Mouse (Mus musculus) adipocyte (in vitro differentiated cells): ENCODE measurements around the gene Cyct.

Experiments
- DNase-seq: peaks from one replicate; pipeline ENCODE4 v3.0.0-alpha.2; 2016; ENCODE audit warnings: low spot score

The Cyct gene

DNA sequence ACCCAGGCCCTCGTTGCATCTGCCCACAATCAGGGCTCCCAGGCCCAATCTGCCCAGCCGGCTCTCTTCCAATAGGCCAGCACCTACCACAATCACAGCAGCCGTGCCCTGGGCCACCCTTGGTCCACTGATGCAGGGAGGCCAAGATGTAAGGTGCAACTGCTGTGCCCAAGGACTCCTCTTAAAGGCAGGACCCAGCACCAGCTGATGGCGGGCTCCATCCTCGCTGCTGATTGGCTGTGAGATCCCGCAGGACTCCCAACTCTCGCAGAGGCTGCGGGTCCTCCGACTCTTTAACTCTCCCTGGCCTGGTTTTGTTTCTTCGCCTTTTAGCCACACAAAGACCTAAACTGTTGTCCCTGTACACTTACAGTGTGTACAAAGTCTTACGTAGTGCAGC, at the start of gene Cyct:
TSS of gene Cyct (minus strand) at position 225 of the 400 bp plus-strand sequence.
- no peak for DNase-seq

DNA sequence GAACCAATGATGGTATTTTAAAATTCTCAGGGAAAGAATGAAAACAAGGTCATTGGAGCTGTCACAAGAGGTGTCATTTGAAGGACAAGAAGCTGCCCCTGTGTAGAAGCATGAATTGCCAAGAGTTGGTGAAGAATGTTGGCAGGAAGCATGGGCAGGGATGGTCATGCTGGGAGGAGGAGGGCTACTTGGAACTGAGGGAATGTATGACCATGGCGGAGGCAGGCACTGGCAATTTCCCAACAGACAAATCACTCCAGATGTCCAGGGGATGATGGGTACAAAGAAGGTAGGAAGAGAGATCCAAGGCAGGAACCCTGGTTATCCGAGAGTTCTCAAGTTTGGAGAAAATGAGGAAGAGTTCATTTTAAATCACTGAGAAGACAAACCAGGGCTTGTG, 49.7 kb upstream of the Cyct start:
- DNase-seq, result no peak

DNA sequence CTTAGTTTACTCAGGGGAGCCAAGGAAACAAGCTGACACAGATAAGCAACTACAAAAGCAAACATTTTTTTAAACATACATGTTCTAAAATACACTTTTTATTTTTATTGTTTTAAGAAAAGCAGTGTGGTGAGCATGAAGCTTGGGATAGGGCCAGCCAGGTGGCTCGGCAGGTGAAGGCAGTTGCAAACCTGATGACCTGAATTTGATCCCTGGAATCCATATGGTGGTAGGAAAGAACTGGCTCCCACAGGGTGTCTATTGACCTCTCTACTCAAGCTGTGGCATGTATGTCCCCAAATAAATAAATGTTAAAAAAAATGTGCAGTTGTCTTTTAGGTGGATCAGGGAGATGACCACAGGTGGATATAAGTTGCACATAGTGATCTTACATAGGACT, 49.3 kb upstream of the Cyct start:
- no peak for DNase-seq

DNA sequence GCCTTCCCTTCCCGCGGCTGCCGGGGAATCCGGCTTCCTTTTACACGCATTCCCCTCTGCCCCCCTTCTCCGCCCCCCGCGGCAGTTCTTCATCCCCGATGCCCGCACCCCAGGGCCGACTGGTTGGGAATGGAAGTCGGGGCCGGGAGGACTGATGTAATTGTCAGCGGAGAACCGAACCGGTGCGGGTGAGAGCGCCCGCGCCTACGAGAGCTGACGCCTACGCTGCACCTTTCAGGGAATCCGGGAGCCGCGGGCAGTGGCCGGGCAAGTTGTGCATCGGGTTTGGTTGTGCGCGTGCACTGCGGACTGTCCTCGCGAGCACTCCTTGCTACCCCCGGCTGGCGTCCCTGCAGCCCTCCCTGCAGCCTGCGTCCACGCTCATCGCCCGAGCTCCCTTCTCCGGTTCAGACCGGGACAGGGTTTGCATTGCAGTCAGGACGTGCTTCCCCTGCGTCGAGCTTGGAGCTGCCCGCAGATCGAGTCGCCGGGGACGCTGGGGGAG, 46.7 kb upstream of the Cyct start:
- DNase-seq, result no peak

DNA sequence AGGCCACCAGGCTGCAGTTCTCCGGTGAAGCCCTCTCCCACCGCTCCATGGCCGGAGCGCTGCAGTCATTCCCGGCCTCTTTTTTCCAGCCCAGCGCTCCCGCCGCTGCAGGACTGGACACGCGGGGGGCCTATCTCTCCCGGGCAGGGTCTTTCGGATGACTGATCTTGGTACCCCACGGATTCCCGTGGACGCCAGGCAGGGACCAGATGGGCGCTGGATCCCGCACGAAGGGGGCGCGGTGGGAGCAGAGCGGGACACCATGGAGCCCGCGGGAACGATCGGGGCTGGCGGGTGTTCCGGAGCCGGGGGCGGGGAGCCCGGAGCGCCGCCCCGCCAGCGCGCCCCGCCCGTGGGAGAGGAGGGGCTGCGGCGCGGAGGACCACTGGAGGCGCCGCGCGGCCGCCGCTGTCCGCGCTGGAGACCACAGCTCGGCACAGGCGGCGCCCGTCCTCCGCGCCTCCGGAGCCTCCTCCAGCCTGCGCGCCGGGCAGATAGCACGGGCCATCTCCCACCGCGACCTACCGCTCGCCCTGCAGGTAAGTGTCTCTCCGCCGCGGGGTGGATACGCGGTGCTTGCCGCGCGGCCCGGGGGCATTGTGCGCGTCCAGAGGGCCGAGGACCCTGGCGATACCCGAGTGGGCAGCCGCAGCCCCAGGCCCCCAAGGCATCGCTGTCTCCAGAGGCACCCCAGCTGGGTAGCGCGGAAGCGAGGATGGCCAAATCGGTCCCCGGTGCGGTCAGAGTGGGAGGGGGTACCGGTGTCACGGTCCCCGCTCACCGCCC, 46.1 kb upstream of the Cyct start, which contains the start of gene Osbpl6:
TSS of gene Osbpl6 (plus strand) at position 358 of the 786 bp plus-strand sequence.
- no peak for DNase-seq

DNA sequence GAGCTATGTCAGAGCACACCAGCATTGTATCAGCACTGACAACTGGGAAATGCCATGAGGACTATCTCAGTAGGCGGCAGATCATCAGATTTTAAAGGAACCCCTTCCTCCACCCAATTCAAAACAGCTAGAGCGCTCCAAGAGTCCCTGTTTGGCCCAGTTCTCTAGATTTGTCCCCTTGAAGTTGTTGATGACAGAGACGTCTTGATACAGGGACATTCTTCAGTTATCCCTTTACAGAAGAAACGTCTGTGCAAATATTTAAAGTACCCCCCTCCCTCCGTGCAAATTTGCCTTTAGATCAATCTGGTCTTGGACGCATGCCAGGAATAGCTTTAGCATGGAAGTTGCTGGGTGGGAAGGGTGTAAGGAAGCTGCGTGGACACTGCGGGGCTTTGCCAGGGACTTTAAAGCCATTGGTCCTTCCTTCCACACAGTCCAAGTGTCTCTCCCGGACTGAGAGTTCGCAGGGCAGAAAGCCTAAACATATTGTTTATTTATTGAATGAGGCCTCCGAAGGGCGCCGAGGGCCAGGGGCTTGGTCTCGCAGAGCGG, 45.4 kb upstream of the Cyct start:
- no peak for DNase-seq

DNA sequence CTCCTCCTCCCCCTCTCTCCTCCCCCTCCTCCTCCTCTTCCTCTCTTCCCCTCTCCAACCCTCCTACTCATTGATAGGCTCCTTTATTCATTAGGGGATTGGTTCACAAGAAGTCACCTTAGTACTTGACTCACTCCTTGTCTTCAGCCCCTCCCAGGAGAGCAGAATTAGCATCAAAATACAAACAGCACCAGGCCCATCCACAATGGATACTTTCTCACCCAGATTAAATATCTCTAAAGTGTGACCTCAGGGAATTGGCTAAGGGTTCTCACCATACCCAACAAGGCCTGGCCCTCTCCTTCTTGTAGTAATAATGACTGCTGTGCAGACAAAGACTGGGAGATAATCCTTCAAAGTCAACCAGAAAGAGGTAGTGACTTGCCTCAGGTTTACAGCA, 39.9 kb upstream of the Cyct start:
- DNase-seq, result no peak

DNA sequence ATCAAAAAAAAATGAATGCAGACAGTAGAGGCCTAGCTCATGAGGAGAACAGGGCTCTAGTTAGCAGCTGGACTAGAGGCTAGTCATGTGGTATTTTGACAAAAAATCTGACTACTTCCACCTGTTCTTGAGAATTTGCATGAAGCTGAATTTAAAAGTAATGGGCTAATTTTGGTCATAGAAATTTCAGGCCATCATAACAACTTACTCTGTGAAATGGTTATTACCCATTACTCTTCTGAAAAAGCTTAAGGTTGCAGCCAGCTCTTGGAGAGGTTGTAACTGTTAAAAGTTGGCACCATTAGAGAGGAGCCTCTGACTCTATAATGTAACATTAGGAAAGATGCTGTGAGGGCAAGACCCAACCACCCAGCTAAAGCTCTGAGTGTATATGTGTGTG, 26.3 kb upstream of the Cyct start:
- DNase-seq, result no peak

DNA sequence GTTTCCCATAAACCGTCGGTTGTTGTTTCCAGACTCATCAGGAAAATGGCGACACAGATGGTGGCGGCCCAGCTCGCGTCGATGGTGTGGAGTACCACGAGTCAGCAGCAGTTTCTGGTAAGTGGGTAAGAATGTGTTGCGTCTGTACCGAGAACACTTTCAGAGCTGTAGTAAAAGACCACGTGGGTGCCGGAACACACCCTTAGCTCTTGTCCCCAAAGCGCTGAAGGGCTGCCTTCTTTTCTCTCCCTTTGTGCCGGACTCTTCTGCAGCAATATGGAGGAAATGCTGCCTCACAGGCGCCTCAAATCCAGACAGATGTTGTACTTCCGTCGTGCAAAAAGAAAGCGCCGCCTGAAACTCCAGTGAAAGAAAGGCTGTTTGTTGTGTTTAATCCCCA, 18.4 kb upstream of the Cyct start:
- DNase-seq, result no peak

DNA sequence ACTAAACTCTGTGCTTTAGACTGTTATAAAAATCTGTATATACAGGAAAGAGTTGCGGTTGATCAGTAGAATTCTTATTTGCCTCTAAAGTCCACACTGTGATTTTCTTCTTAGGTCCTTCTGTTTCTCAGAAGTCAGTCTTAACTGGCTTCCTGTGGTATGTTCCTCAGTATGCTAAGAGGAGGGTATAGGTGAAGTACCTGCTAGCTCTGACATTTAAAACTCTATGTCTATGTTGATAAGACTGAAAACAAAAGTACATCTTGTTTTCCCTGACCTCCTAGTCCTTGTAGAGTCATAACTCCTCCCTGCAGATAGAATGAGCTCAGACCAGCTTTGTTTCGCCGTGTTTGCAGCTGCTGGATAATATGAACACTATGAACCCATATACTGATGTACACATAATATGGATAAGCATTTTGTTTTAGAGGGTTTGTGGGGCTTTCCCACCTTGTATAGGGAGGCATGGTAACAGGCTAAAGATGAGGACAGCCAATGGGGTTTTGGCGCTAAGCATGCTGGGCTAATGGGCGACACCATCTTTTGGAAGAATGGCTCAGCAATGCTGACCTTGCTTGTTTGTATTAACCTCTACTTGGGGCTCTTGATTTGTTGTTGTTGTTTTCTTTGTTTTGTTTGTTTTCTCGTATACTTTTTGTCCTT, 14.4 kb upstream of the Cyct start:
- no peak for DNase-seq

DNA sequence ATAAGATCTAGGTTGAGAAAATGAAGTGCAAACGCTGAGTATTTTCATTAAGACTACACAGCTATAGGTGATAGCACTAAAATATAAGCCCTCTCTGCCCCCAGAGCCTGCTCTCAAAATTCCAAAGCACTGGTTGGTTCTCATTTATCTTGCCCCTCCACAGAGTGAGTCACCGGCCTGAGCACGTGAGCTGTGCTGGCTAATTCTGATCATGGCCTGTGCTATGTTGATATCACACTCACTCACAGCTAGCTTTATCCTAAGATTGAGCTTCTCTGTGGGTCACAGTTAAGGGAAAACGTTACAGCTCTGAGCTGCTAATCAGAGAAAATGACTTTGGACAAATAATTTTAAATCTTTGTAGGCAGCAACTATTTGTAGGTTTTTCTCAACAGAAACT, 12.0 kb upstream of the Cyct start:
- no peak for DNase-seq

DNA sequence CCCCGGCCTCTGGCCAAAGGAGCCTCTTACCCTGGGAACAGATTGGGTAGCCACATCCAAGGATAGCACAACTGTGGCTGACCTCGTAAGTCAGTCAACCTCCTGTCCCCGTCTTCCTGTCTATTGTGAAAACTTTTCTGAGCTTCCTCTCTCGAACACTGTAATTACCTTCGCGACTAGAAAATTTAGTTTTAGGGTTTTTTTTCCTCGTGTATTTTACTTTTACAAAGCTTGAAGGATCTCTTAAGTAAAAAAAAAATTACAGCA, 10.3 kb upstream of the Cyct start:
- no peak for DNase-seq

DNA sequence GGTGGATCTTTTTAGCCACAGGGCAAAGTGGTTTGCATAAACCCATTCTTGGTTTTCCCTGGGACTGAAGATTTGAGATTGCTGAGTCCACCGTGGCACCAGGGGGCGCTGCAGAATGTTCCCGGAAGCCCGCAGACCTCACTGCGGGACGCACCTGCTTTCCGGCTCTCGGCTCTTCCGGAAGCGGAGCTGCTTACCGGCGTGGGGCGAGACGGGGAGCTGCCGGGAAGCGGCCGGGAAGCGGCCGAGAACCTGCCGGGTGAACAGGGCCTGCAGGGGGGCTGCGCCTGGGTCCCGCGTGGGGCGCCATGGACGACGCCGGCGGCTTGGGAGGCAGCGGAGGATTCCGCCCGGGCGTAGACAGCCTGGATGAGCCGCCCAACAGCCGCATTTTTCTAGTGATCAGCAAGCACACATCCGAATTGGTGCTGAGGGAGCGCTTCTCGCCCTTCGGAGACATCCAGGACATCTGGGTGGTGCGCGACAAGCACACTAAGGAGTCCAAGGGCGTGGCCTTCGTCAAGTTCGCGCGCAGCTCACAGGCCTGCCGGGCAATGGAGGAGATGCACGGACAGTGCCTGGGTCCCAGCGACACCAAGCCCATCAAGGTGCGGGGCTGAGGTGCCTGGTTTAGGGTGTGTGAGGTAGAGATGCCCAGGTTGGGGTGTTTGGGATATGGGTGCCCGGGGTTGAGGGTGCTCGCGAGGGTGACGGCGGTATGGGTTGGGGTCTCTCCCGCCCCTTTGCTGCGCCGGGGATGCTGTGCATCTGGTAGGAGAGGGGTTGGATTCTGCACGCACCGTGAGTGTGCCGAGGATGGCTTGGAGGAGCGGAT, 9.8 kb upstream of the Cyct start, which contains the start of gene Rbm45:
TSS of gene Rbm45 (plus strand) at position 164 of the 835 bp plus-strand sequence.
- peak; percentile 89 for DNase-seq

DNA sequence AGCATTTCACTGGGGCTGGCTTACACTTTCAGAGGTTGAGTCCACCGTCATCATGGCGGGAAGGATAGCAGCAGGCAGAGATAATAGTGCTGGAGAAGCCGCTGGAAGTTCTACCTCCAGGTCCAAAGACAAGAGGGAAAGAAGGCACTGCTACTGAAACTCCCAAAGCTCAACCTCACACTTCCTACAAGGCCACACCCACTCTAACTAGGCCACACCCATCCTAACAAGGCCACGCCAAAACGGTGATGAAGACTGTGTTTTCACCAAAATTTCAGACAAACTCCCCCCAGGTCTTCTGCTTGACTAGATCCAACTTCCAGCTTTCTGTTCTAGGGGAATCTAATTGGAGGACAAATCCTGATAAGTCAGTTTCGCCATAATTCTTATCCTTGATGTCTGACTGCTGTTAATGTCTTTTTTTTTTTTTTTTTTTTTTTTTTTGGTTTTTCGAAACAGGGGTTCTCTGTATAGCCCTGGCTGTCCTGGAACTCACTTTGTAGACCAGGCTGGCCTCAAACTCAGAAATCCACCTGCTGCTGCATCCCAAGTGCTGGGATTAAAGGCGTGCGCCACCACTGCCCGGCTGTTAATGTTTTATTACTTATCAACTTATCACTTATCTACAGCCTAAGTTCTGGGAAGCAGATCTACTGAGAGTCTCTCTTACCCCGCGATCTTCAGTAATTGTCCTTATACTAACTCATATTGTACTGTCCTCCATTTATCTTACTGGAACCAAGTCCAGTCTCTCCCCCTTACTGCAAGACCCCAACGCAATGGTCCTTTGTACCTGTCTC, 8.8 kb upstream of the Cyct start:
- no peak for DNase-seq

DNA sequence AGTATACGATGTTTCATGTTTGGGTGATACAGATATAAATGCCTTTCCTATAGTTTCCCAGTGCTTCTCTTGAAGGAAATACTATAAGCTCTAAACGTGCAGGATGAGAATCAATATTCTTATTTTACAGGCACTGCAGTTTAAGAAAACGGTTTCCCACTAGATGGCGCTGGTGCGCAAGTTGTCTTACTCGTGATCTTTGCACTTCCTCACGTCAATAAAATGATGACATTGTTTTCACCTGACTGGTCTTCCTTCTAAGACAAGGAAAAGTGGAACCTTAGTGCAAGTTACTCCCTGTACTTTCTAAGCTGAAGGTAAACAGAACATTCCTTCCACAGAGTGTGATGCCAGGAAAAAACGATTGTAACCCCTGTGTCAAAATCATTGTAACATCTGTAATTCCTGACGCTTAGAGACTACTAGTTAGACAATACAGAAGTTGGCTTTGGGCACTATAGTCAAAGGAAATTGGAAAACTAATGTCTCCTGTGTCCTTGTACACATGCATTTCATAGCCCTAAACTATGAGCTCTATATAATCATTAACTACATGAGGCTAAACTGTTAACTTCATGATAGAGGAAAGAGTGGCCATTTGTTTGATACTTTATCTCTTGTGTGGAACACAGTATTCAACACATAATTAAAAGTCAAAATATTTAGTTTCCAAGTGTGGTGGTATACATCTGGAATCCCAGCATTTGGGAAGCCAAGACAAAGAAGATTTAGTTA, 7.1 kb upstream of the Cyct start:
- DNase-seq, result peak; percentile 90

DNA sequence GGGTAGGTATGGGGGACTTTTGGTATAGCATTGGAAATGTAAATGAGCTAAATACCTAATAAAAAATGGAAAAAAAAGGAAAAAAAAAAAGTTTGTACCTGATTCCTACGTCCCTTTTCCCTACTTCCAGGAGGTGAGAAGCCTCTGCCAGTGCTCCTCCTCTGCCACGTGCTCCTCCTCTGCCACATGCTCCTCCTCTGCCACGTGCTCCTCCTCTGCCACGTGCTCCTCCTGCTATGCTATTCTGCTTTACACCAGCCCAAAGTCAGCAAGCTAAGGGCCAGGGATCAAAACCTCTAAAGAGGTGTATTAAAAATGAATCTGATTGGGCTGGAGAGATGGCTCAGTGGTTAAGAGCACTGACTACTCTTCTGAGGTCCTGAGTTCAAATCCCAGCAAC, 5.6 kb upstream of the Cyct start:
- no peak for DNase-seq

DNA sequence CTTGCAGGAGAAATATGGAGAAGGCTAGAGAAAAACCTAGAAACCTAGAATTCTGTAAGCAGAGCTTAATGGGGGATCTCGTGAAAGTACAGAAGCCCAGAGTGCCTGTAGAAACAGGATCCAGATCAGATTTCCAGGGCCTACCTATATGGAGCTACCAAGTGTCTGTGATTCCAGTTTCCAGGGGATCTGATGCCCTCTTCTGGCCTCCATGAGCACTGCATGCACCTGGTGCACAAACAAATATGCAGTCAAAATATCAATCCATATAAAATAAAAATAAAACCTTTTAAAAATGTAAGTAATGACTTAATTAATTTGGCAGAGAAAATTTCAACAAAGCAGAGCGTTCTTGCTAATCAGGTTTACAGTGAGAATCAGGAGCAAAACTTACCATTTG, 1.9 kb upstream of the Cyct start:
- no peak for DNase-seq

DNA sequence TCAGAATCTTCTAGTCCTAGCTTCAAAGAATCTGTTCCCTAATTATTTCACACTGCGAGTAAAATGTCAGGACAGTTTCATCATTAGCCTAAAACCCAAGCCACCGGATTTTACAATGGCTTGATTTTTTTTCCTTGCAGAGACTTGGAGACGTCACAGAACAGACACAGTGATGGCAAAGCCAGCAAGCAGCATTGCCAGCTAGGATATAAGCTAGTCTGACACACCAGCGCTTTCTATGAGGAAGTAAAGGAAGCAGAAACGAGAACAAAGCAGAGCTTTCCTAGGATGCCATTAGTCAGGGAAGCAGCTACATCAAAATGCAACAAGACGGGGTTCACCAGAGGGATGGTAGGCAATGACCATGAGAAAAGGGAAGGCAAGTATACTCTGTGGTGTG, 12.4 kb downstream of the Cyct start:
- DNase-seq, result no peak

DNA sequence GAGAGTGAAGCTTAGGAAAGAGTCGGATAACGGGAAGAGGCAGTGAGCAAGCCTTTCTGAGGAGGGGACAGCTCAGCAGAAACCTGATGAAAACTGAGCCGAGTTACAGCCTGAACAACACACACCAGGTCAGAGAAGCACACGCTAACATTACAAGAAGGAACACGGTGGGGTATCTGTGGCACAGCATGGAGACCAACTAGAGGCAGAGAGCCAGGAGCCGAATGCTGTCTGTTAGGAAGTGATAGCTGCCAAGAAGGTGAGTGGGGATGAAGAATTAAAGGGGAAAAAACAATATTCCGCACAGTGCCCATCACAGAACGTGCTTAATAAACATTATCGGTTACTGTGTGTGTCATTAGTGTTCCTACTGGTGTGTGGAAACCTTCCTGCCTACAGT, 18.1 kb downstream of the Cyct start:
- no peak for DNase-seq

DNA sequence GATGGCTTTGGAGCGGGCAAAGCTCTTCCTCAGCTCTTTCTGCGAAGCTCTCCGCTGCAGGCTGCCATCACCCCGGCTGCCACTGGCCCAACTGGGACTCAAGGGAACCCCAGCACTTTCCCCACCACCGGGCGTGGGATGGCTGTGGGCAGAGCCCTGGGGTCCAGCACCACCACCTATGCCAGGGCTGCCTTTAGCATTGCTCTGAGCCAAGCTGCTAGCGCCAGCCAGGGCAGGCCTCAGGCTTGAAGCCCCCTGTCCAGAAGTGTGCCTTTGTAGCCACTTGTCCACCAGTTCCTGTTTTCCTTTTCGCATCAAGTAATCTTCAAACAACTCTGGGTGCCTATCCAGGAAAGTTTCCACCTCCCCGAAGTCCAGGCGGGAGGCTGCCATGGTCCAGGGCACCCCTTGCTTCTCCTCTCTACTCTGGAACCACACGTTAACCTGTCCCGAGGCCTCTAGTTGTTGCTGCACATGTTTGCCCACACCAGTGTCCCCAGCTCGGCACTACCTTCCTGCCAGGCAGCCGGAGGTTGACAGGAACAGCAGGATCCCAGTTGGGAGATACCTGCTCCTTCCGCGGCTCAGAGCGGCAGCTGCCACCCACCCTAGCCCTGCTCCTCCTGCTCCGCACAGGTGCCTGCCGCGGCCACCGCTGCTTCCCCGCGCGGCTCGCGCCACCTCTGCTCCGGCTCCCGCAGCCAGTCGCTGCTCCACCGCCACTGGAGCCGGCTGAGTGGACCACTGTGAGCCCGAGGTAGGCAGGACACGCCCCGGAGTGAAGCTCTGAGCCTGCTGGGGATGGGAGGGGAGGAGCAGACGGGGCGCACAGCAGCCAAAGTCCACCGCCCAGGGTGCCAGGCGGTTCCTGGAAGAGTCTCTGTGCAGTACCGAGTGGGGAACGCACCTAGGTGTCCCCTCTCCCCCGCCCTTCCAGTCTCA, 21.8 kb downstream of the Cyct start, which contains the start of gene Pde11a:
TSS of gene Pde11a (minus strand) at position 560 of the 942 bp plus-strand sequence.
- no peak for DNase-seq
